Mouse (Mus musculus): ENCODE data around the gene Zfp865. TPM values are rescaled to one million over a fixed set of nuclear protein-coding genes. Genes with fewer than 3 reads are reported as not detected.
"Not testable (repeated sequence)": the region's sequence is repeated elsewhere in the genome, so short reads cannot be mapped to it uniquely, and the experiment has no call there.

Zfp865 gene
- polyA plus RNA-seq (2012; rRNA removed), result 18.8 and 27.1 TPM in 2 replicates

DNA sequence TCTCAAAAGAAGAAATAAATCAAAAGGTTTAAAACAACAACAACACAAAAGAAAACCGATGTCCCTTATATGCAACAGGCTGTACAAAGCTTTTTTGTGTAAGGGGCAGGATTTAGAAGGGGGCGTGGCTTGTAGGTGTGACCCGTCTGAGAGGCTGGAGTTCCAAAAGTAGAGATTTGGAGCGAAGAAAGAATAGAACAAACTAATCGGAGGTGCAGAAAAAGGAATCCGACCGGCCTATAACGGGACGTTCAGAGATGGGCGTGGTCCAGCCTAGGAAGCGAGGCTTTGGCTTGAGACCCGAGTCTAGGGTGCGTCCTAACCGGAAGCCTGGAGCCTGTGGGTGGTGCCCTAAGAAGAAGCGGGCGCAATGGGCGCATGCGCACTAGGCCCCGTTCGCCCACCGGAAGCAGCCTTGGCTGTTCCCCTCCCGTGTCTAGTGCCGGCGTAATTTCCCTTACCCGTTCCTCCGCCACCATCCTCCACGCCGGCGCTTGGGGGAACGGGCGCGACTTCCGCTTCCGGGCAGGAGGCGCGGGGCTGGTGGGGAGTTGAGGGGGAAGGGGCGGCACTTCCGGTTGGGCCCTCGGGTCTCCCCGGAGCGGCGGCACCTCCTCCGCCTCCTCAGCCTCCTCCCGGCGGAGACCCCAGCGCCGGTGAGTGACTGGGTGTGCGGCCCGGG is at the start of gene Zfp865, which contains the start of gene Ccdc106:
Zfp865 (plus strand) TSS at position 377 of the 682 bp plus-strand sequence.
Ccdc106 (plus strand) TSS at position 554 of the 682 bp plus-strand sequence.
- peak; percentile 98 for DNase-seq (ENCODE audit: low spot score)

- no peak for DNase-seq (ENCODE audit: low spot score)
These were observed 49.1 kb upstream of the Zfp865 start, which contains the start of gene Sbk3 for GRCm38 (mm10) chr7:4971068-4971467. Gene Sbk3, minus strand, starts transcription at chr7:4971168.

DNA sequence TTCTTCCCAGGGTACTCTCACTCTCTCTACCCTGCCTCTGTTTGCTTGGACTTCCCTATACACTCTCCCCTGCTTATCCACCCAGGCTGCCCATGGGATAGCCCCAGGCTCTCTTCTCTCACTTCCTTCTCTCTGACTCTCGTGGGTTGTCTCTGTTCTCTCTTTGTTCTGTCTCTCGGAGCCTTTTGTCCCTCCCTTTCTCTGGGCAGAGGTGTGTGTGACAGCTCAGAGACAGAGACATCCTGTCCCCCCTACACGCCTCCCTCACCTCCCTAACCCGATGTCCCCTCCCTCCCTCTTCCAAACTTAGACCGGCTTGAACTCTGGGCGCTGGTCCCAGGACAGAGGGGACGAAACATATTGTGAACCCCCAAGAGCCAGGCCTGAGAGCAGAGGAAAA is 48.5 kb upstream of the Zfp865 start:
- no peak for DNase-seq (ENCODE audit: low spot score)

DNA sequence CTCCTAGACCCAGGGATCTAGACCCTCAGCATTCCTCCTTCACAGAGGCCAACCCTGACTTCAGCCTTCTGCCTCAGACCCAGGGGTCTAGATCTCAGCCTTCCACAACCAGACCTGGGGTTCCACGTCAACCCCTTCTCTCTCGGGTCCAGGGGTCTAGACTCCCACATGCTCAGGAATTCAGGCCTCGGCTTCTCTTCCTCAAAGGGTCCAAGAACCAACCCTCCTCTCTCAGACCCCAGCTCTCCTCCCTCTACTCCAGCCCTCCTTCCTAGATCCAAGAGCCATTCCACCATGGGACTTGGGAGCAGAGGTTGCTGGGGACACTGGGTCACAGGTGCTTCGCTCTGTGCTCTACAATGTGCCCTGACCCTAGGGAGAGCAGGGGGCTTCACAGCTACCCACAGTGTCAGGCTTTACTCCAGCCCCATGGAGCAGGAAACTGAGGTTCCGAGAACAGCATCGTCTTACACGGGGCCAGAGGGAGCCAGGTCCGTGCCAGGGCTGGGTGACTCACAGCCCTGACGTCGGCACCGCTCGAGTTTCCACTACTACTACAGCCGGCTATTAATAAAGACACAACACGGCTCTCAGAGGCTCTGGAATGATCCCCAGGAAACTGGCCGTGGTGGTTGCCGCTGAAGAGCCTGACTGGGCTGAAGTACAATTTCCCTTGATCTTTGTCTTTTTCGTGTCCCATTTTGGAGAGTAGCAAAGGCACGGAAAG is 47.7 kb upstream of the Zfp865 start:
- DNase-seq (ENCODE audit: low spot score), result no peak

- no peak for DNase-seq (ENCODE audit: low spot score)
These were observed 44.7 kb upstream of the Zfp865 start for GRCm38 (mm10) chr7:4975455-4975854.

DNA sequence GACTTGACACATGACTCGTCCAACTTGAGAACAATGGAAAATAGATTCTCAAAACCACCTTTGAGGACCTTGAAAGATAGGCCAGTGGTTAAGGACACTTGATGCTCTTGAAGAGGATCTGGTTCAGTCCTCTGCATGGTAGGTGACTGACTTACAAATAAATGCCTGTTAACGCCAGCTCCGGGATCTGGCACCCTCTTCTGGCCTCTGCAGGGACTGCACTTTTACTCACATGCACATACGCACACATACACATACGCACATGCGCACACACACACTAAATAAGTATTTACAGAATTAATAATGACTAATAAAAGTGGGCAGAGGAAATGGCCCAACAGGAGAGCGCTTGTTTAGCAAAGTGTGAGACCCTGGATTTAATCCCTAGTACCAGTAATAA is 43.3 kb upstream of the Zfp865 start:
- DNase-seq (ENCODE audit: low spot score), result no peak

DNA sequence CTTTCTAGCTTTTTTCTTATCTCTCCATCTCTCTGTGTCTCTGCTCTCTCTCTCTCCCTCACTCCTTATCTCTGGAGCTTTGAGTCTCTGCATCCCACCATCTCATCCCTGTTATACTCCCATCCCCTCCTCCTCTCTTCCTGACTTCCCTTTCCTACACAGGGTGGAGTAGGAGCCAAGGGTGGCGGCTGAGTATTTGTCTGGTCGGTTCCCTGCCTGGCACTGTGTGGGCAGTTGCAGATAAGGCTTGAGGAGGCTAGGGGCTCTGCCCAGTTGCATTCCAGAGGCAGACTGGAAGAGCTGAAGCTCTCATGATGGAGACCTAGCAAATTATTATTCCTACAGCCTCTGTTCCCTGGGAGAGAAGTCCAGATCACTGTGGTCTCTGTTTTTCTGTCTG is 31.9 kb upstream of the Zfp865 start:
- no peak for DNase-seq (ENCODE audit: low spot score)

- no peak for DNase-seq (ENCODE audit: low spot score)
These were observed 26.7 kb upstream of the Zfp865 start for GRCm38 (mm10) chr7:4993347-4993998.

DNA sequence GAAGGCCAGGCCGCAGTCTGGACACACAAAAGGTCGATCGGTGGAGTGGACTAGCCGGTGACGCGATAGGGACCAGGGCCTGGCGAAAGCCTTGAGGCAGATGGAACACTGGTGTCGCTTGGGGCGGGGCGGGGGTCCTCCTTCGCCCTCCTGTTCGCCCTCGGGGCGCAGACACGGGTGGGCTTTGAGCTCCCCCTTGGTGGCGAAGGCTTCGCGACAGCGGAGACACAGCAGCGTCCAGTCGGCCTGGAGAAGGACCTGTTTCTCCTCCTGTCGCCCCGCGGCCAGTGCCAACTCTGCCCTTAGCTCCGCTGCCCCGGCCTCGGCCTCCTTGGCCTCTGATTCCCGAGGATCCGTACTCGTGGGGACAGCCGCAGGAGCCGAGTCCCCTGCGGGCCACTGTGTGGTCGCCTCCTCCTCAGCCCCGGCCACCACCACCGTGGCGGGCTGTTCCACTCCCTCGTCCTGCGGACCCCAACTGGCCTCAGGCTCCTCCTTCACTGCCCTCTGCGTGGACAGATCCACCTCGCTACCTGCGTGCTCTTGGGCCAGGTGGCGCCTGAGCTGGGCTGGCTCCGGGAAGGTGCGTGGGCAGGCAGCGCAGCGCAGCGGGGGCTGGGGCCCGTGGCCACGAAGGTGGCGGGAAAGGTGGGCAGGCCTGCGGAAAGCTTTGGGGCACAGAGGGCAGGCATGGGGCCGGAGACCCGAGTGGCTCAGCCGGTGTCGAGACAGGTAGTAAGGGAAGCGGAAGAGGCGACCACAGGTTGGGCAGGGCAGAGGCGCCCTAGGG is 26.0 kb upstream of the Zfp865 start:
- no peak for DNase-seq (ENCODE audit: low spot score)

GRCm38 (mm10) chr7:4995268-4996002 is 24.7 kb upstream of the Zfp865 start:
- no peak for DNase-seq (ENCODE audit: low spot score)

DNA sequence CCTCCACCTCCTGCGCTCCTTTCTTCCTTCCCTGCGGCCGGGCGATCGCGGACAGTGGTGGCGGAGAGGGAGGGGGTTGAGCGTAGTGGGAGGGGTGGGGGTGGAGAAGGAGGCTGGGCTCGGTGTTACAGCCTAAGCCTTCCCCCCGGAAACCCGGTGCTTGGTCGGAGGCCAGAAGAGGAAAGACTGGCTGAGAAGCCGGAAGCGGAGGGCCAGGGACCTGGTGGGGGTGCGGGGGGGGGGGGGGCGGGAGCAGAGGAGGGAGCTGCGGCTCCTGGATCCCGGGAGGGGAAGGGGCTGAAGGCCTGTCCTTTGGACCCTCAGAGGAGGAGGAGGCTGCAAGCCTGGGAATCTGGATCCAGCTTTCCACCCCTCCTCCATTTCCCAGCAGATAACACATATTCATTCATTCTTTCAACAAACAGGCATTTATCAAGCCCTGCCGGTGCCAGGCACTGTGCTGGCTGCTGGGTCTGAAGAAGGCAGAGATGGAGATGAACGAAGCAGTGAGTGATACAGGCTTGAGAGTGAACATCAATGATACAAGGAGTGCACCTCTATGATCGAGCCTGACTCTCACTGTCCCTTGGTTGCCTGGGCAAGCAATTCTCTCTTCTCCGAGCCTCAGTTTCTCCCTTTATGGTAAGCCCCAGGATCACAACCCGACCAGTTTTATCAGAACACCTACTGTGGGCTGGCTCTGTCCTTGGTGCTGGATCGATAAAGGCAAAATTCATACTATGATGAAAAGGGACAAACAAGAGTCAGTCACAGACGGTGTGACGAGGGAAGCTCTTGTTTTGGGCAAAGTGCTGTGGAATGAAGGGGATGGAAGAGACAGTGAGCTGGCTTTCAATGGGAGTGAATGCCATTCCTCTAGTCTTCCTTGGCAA is 23.9 kb upstream of the Zfp865 start, which contains the start of gene Zfp579:
Zfp579 (minus strand) TSS at position 156 of the 893 bp plus-strand sequence.
- DNase-seq (ENCODE audit: low spot score), result peak; percentile 85

DNA sequence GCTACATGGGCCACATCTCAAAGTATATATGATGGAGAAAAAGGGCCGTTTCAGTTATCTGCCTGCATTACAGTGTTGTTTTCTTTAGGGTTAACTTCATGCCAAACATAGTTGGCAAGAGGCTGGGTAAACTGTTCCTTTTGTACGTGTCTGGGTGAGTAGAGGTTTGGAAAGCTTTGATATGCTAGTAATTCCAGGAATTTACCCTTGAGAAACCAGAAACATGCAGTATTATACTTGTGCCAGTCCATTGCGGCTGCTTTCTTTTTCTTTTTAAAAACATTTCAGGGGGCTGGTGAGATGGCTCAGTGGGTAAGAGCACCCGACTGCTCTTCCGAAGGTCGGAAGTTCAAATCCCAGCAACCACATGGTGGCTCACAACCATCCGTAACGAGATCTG is 23.2 kb upstream of the Zfp865 start:
- DNase-seq (ENCODE audit: low spot score), result no peak

- no peak for DNase-seq (ENCODE audit: low spot score)
These were observed 20.3 kb upstream of the Zfp865 start for GRCm38 (mm10) chr7:4999876-5000275.

- DNase-seq (ENCODE audit: low spot score), result not testable (repeated sequence)
These were observed 17.3 kb upstream of the Zfp865 start for GRCm38 (mm10) chr7:5002876-5003275.

- DNase-seq (ENCODE audit: low spot score), result no peak
These were observed 11.9 kb upstream of the Zfp865 start for GRCm38 (mm10) chr7:5008229-5008628.

- no peak for DNase-seq (ENCODE audit: low spot score)
These were observed 7.3 kb upstream of the Zfp865 start for GRCm38 (mm10) chr7:5012681-5013513.

DNA sequence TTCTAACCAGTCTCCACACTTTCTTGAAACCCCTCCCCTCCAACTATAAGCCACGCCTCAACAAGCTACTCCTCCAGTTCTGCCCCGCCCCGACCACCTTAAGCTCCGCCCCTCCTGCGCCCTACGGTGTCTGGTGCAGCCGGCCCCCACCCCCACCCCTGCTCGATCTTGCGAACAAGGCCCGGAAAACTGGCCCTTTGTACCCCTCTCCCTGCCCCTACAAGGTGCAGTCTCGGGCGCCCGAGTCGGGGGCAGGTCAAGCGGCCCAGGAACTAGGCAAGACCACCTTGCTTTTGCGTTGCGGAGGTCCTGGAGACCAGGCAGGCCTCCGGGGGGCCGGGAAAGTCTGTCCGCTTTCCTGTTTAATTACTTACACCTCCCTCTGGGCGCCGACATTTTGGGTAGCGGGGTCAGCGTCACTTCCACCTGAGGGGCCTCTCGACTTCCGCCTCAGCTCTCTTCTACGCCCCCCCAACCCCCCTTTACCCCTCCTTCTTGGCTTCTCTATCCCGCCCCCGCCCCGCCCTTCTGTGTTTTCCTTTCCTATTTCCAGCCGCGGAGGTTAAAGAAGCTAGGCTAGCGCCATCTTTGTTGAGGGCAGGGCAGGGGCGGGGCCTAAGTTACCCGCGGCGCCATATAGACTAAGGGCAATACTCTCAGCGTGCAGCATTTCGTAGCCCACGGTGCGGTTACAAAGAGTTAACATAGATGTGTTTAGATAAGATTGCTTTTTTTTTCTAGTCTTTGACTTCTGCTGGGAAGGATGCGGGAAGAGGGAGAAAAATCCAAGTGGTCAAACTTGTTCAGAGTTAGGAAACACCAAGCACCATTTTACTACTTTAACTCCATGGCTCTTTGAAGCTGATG is 5.7 kb upstream of the Zfp865 start, which contains the start of the genes Zfp524 and Fiz1:
Zfp524 (plus strand) TSS at position 165 of the 867 bp plus-strand sequence.
Fiz1 (minus strand) TSS at position 447 of the 867 bp plus-strand sequence.
- DNase-seq (ENCODE audit: low spot score), result peak; percentile 82

All from urinary bladder, adult 2 months (tissue).